ENCODE assay signal across 9 mouse cellular contexts in the genomic region with DNA sequence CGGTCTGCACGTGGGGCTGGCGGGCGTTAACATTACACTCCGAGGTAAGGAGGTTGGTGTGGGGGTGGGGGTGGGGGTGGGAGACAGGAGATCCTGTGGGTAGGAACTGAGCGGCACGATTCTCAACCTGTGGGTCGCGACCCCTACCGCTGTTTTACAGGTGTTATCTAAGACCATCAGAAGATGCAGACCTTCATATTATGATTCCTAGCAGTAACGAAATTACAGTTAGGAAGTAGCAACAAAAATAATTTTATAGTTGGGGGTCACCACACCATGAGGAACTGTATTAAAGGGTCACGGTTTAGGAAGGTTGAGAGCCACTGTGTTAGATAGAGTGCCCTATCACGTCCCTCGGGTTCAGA. TPM values are rescaled to one million over a fixed set of nuclear protein-coding genes. Genes with fewer than 3 reads are reported as not detected.
DNase-seq lines count a peak whose midpoint lies in the region; ATAC-seq lines count a peak whose summit lies in the region.
"Had no signal": no experiment of that assay in that cellular context is flagged by ENCODE, and none has a peak within 500 bp of the region (broad histone marks: within the 10 kb centered on the region; RNA-seq: fewer than 3 reads in every experiment).

No protein-coding gene starts in this region.

- H3K27me3 ChIP-seq in heart, embryonic 10.5 days (ENCODE audit: insufficient read depth, poor library complexity, severe bottlenecking), result peaks cover 100% of the 10 kb centered on the region
- peaks cover 100% of the 10 kb centered on the region for H3K27me3 ChIP-seq in liver, embryonic 13.5 days
- peaks cover 88% of the 10 kb centered on the region for H3K27me3 ChIP-seq in liver, embryonic 11.5 days (replicated peaks; ENCODE audit: control insufficient read depth, insufficient read depth, low read length)
- H3K27me3 ChIP-seq in hindbrain, embryonic 16.5 days (replicated peaks; ENCODE audit: control insufficient read depth, insufficient read depth, low read length), result peaks cover 29% of the 10 kb centered on the region
- peaks cover 60% of the 10 kb centered on the region for H3K27me3 ChIP-seq in neural tube, embryonic 14.5 days (ENCODE audit: control insufficient read depth, insufficient read depth, low read length)

- no peak overlapping the region for H3K4me2 ChIP-seq in liver, embryonic 13.5 days
- no peak overlapping the region for H3K4me2 ChIP-seq in liver, embryonic 11.5 days
- H3K4me2 ChIP-seq in hindbrain, embryonic 16.5 days (ENCODE audit: low read length), result peak overlapping the region; percentile 94
- peak overlapping the region; percentile 55; the same call in 1 of the 2 replicates for H3K4me2 ChIP-seq in neural tube, embryonic 14.5 days (ENCODE audit: low read depth, low read length)

- H3K9ac ChIP-seq in liver, embryonic 13.5 days, result no peak overlapping the region
- no peak overlapping the region for H3K9ac ChIP-seq in liver, embryonic 11.5 days (ENCODE audit: low read depth, low read length)
- H3K9ac ChIP-seq in hindbrain, embryonic 16.5 days (ENCODE audit: low read depth, low read length), result no peak overlapping the region
- H3K9ac ChIP-seq in neural tube, embryonic 14.5 days (replicated peaks; ENCODE audit: low read depth, low read length), result no peak overlapping the region

- WGBS in heart, embryonic 10.5 days, result 7% methylated on average over 14 of the region's 14 CpGs
- WGBS in liver, embryonic 13.5 days (ENCODE audit: insufficient replicate concordance), result 6% methylated on average over 14 of the region's 14 CpGs
- 5% methylated on average over 14 of the region's 14 CpGs for WGBS in liver, embryonic 11.5 days
- 3% methylated on average over 14 of the region's 14 CpGs for WGBS in hindbrain, embryonic 16.5 days
- WGBS in neural tube, embryonic 14.5 days, result 5% methylated on average over 14 of the region's 14 CpGs

- H3K36me3 ChIP-seq in heart, embryonic 10.5 days, result no peaks in the 10 kb centered on the region
- H3K36me3 ChIP-seq in liver, embryonic 13.5 days, result no peaks in the 10 kb centered on the region
- H3K36me3 ChIP-seq in liver, embryonic 11.5 days (ENCODE audit: control insufficient read depth, insufficient read depth, low read length), result no peaks in the 10 kb centered on the region
- H3K36me3 ChIP-seq in hindbrain, embryonic 16.5 days (ENCODE audit: control insufficient read depth, insufficient read depth, low read length), result no peaks in the 10 kb centered on the region
- H3K36me3 ChIP-seq in neural tube, embryonic 14.5 days (ENCODE audit: control insufficient read depth, insufficient read depth, low read length), result no peaks in the 10 kb centered on the region

- H3K9me3 ChIP-seq in heart, embryonic 10.5 days, result no peaks in the 10 kb centered on the region
- H3K9me3 ChIP-seq in liver, embryonic 13.5 days (replicated peaks), result no peaks in the 10 kb centered on the region
- no peaks in the 10 kb centered on the region for H3K9me3 ChIP-seq in liver, embryonic 11.5 days (ENCODE audit: control insufficient read depth, low read length)
- no peaks in the 10 kb centered on the region for H3K9me3 ChIP-seq in hindbrain, embryonic 16.5 days (ENCODE audit: control insufficient read depth, low read length)
- H3K9me3 ChIP-seq in neural tube, embryonic 14.5 days (ENCODE audit: control insufficient read depth, low read length), result no peaks in the 10 kb centered on the region

- no peak for ATAC-seq in liver, embryonic 13.5 days (ENCODE audit: low read depth)
- no peak for ATAC-seq in liver, embryonic 11.5 days (replicated peaks; ENCODE audit: low FRiP score)
- ATAC-seq in hindbrain, embryonic 16.5 days, result no peak
- no peak for ATAC-seq in neural tube, embryonic 14.5 days (ENCODE audit: low read depth)

- DNase-seq in heart, embryonic 10.5 days (ENCODE audit: low spot score), result no peak
- no peak for DNase-seq in heart, adult 8-10 months (ENCODE audit: low spot score)
- DNase-seq in liver, embryonic 13.5 days, result no peak
- DNase-seq in liver, embryonic 11.5 days (ENCODE audit: low spot score), result no peak
- DNase-seq in left cerebral cortex, adult 18-20 months (ENCODE audit: low spot score in 2 of 2), result no peak
- DNase-seq in spleen, postnatal 4 days (ENCODE audit: low spot score in 2 of 2), result no peak

- peaks cover 45% of the 10 kb centered on the region for H3K4me1 ChIP-seq in heart, embryonic 10.5 days
- H3K4me1 ChIP-seq in liver, embryonic 13.5 days (replicated peaks), result peaks cover 15% of the 10 kb centered on the region; the same call in 1 of the 2 replicates
- peaks cover 2% of the 10 kb centered on the region; the same call in 1 of the 2 replicates for H3K4me1 ChIP-seq in liver, embryonic 11.5 days (replicated peaks; ENCODE audit: control insufficient read depth, insufficient read depth, low read length)
- peaks cover 39% of the 10 kb centered on the region for H3K4me1 ChIP-seq in hindbrain, embryonic 16.5 days (ENCODE audit: control insufficient read depth, insufficient read depth, low read depth, low read length)
- H3K4me1 ChIP-seq in neural tube, embryonic 14.5 days (ENCODE audit: control insufficient read depth, insufficient read depth, low read length), result peaks cover 23% of the 10 kb centered on the region; the same call in 1 of the 2 replicates

- peak overlapping the region; percentile 57; the same call in 1 of the 2 replicates for H3K4me3 ChIP-seq in heart, embryonic 10.5 days
- H3K4me3 ChIP-seq in liver, embryonic 13.5 days (replicated peaks), result 0 out of 2 replicates have a peak overlapping the region, but pooled peaks have one; percentile 28
- H3K4me3 ChIP-seq in liver, embryonic 11.5 days (ENCODE audit: low read depth, low read length), result no peak overlapping the region
- no peak overlapping the region; the same call in 1 of the 2 replicates for H3K4me3 ChIP-seq in hindbrain, embryonic 16.5 days (ENCODE audit: low read length)
- H3K4me3 ChIP-seq in neural tube, embryonic 14.5 days (ENCODE audit: low read depth, low read length), result no peak overlapping the region

- H3K27ac ChIP-seq in heart, embryonic 10.5 days, result no peak overlapping the region
- H3K27ac ChIP-seq in liver, embryonic 13.5 days, result no peak overlapping the region
- no peak overlapping the region for H3K27ac ChIP-seq in liver, embryonic 11.5 days (ENCODE audit: low read depth, low read length)
- H3K27ac ChIP-seq in hindbrain, embryonic 16.5 days (ENCODE audit: low read depth, low read length), result no peak overlapping the region
- no peak overlapping the region for H3K27ac ChIP-seq in neural tube, embryonic 14.5 days (ENCODE audit: low read depth, low read length)

RNA-seq across cellular contexts. Expression of gene Duoxa2, which starts 1.9 kb away (rescaled TPM):
- 0.26 TPM in 1 of 2 replicates, not detected in the other for polyA plus RNA-seq in heart, embryonic 10.5 days (2016; fragmentation: Nextera tagmentation; extraction: Ambion mirVana)
- under 1 TPM in 3 of 4 experiments, not detected in 1; 0.17 to 0.31 (median 0.25) TPM for total RNA-seq in heart, adult 8-10 months (2022)
- polyA plus RNA-seq in liver, embryonic 13.5 days (2015; fragmentation: Nextera tagmentation; extraction: Ambion mirVana), result not detected in 2 replicates
- polyA plus RNA-seq in liver, embryonic 11.5 days (2014; fragmentation: Nextera tagmentation; extraction: Ambion mirVana), result 0.12 TPM in 1 of 2 replicates, not detected in the other
- 0.19 and 0.36 TPM in 2 replicates for polyA plus RNA-seq in hindbrain, embryonic 16.5 days (2015; fragmentation: Nextera tagmentation; extraction: Ambion mirVana)
- 0.17 and 0.37 TPM in 2 replicates for polyA plus RNA-seq in neural tube, embryonic 14.5 days (2014; fragmentation: Nextera tagmentation; extraction: Ambion mirVana)
- total RNA-seq in left cerebral cortex, adult 18-20 months (2021), result not detected
- polyA plus RNA-seq: kidney, adult 2 months had no signal

RNA-seq across cellular contexts. Expression of gene Duox2, which starts 2.4 kb away (rescaled TPM):
- not detected in 2 replicates for polyA plus RNA-seq in heart, embryonic 10.5 days (2016; fragmentation: Nextera tagmentation; extraction: Ambion mirVana)
- total RNA-seq in heart, adult 8-10 months (2022), result under 1 TPM; 0.46 to 0.82 (median 0.54) TPM
- not detected in 2 replicates for polyA plus RNA-seq in liver, embryonic 13.5 days (2015; fragmentation: Nextera tagmentation; extraction: Ambion mirVana)
- not detected in 2 replicates for polyA plus RNA-seq in liver, embryonic 11.5 days (2014; fragmentation: Nextera tagmentation; extraction: Ambion mirVana)
- 0.03 TPM in 1 of 2 replicates, not detected in the other for polyA plus RNA-seq in hindbrain, embryonic 16.5 days (2015; fragmentation: Nextera tagmentation; extraction: Ambion mirVana)
- polyA plus RNA-seq in neural tube, embryonic 14.5 days (2014; fragmentation: Nextera tagmentation; extraction: Ambion mirVana), result not detected in 2 replicates
- not detected for total RNA-seq in left cerebral cortex, adult 18-20 months (2021)

RNA-seq across cellular contexts. Expression of gene Duoxa1, which starts 12.9 kb away (rescaled TPM):
- not detected in 2 replicates for polyA plus RNA-seq in heart, embryonic 10.5 days (2016; fragmentation: Nextera tagmentation; extraction: Ambion mirVana)
- under 1 TPM in 3 of 4 experiments, not detected in 1; 0.14 to 0.37 (median 0.34) TPM for total RNA-seq in heart, adult 8-10 months (2022)
- not detected in 2 replicates for polyA plus RNA-seq in liver, embryonic 13.5 days (2015; fragmentation: Nextera tagmentation; extraction: Ambion mirVana)
- not detected in 2 replicates for polyA plus RNA-seq in liver, embryonic 11.5 days (2014; fragmentation: Nextera tagmentation; extraction: Ambion mirVana)
- polyA plus RNA-seq in hindbrain, embryonic 16.5 days (2015; fragmentation: Nextera tagmentation; extraction: Ambion mirVana), result 0.26 and 0.27 TPM in 2 replicates
- 0.32 TPM in 1 of 2 replicates, not detected in the other for polyA plus RNA-seq in neural tube, embryonic 14.5 days (2014; fragmentation: Nextera tagmentation; extraction: Ambion mirVana)
- total RNA-seq in left cerebral cortex, adult 18-20 months (2021), result under 1 TPM in 1 of 2 experiments, not detected in 1; 0.23 TPM

RNA-seq across cellular contexts. Expression of gene Duox1, which starts 14.8 kb away (rescaled TPM):
- 0.02 TPM in 1 of 2 replicates, not detected in the other for polyA plus RNA-seq in heart, embryonic 10.5 days (2016; fragmentation: Nextera tagmentation; extraction: Ambion mirVana)
- under 1 TPM in 3 of 4 experiments, not detected in 1; 0.20 to 0.28 (median 0.27) TPM for total RNA-seq in heart, adult 8-10 months (2022)
- 0.02 TPM in 1 of 2 replicates, not detected in the other for polyA plus RNA-seq in liver, embryonic 13.5 days (2015; fragmentation: Nextera tagmentation; extraction: Ambion mirVana)
- 0.10 TPM in 1 of 2 replicates, not detected in the other for polyA plus RNA-seq in liver, embryonic 11.5 days (2014; fragmentation: Nextera tagmentation; extraction: Ambion mirVana)
- 0.09 and 0.15 TPM in 2 replicates for polyA plus RNA-seq in hindbrain, embryonic 16.5 days (2015; fragmentation: Nextera tagmentation; extraction: Ambion mirVana)
- polyA plus RNA-seq in neural tube, embryonic 14.5 days (2014; fragmentation: Nextera tagmentation; extraction: Ambion mirVana), result 0.13 and 0.15 TPM in 2 replicates
- total RNA-seq in left cerebral cortex, adult 18-20 months (2021), result not detected

Comparison
In these comparisons a context has a peak if more than half of its experiments do, and no peak if none do; other contexts are left out.
1. H3K4me3 ChIP-seq: peak in heart, embryonic 10.5 days (single experiment) and liver, embryonic 13.5 days (single experiment); none in liver, embryonic 11.5 days (single experiment), hindbrain, embryonic 16.5 days (single experiment) and neural tube, embryonic 14.5 days (single experiment).
2. H3K4me2 ChIP-seq: peak in hindbrain, embryonic 16.5 days (single experiment) and neural tube, embryonic 14.5 days (single experiment); none in liver, embryonic 13.5 days (single experiment) and liver, embryonic 11.5 days (single experiment).